Mouse (Mus musculus) cerebellum, adult 8-10 months (tissue): ENCODE data around the gene Pea15a.

Experiments
- DNase-seq: peaks from one replicate; pipeline ENCODE4 v3.0.0; 2022

Gene Pea15a

DNA sequence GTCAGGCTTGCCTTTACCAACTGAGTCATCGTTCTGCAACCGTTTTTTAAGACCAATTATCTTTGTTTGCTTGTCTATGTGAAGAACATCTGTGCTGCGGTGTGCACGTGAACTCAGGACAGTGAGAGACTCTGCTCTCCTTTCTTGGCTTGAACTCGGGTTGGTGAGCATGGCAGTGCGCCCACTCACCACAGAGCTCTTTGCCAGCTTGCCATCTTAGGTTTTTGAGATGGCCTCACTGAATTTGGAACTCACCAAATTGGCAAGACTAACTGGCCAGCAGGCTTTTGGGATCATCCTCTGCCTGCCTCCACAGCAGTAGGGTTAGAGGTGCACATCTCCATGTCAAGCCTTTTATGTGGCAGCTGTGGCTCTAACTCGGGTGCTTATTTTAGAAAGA is 28.8 kb downstream of the Pea15a start:
- no peak for DNase-seq

DNA sequence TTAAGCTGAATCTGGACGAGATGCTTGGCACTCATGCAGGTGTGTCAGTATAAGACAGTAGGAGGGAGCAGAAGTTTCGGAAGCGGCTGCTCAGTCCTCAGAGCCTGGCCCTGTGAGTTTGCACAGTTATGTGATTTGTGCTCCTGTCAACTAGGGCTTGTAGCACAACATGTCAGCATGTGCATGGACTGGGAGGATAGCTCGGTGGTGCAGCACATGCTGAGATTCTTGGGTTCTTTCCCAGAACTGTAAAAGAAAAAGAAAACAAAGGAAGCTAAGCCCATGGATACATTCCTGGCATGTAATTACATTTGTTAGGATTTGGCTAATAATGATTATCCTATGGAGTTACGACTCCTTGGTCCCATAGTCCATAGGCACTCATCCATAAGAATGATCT is 33.4 kb downstream of the Pea15a start:
- DNase-seq, result no peak

DNA sequence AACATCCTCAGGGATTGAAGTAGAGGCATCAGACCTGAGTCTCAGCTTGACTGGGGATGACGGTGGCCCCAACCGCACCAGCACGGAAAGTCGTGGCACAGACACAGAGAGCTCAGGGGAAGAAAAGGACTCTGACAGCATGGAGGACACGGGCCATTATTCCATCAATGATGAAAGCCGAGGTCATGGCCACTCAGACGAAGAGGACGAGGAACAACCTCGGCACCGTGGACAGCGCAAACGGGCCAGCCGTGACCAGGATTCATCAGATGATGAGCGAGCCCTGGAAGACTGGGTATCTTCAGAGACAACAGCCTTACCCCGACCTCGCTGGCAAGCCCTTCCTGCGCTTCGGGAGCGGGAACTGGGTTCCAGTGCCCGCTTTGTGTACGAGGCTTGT is 34.2 kb downstream of the Pea15a start:
- no peak for DNase-seq

DNA sequence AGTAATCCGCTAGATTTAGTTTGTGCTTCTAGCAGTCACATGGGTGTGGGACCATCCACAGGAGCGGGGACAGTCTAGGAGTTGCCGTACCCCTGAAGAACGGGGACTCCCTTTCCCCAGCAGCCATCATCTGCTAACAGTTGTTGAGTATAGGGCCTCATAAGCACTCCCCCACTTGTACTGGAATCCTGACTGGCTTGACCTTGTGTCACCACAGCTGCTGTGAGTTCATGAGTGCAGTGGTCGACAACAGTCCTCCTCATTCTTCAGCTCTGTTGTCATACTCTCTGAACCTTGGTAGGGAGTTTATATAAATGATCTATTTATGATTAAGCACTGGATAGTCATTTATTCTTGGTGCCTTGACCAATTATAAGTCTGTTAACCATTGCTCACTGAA is 36.8 kb downstream of the Pea15a start:
- DNase-seq, result no peak

DNA sequence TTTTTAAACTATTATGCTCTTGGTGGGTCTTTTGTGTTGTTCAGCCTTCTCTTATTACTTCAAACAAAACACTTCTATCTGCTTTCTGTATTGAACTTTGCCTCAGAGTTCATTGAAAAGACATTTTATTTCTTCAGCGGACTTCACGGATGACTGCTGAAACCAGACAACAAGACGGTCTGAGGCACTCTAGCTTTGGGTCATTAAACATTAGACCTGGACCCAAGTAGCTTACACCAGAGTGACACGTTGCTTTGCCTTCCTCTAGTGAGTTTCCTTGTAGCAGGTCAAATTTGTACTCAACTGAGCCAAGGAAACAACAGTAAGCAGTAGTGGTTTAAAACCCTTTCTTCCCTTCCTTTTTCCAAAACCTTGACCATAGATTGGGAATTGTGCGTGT is 38.7 kb downstream of the Pea15a start:
- DNase-seq, result no peak

DNA sequence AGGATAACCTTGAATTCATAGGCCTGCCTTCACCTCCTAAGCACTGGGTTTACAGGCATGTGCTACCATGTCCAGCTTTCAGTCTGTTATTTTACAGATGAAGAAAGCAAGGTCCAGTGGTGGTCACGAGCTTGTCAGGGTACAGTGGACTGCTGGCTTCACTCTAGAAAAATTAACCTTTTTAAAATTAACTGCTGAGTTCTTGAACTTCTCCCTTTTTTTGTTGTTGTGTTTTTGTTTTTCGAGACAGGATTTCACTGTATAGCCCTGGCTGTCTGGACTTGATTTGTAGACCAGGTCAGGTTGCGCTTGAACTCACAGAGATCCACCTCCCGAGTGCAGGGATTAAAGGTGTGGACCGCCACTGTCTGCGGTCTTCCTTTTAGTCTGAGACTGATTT is 43.6 kb downstream of the Pea15a start:
- DNase-seq, result no peak

DNA sequence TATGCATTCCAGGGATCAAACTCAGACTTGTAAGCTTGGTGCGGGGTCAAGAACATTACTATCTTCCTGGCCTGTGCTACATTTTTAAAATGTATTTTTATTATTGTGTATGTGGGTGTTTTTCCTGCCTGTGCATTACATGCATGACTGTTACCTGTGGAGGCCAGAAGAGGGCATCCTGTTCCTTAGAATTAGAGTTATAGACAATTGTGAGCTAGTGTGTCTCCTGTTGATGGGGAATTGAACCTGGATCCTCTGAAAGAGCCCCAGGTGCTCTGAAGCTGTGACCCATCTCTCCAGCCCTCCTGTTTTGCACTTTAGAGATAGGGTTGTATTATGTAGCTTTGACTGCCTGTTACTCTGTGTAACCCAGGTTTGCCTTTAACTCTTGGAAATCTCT is 44.6 kb downstream of the Pea15a start:
- peak; percentile 53 for DNase-seq

DNA sequence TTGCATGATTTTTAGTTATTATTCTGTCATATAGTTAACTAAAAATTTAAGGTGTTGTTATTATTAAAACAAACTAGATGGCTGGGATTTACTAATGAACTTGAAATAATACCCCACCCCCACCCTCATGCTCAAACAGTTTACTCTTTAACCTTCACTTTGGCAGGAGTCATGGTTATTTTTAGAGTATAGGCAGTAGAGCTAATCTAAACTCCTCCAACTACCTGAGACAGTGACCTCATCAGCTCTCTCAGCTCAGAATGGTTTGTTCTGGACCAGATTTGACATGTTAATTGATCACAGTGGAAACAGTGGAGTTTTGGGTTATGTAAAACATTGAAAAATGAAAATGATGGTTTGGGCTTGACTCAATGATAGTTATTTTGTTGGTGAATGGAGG is 46.1 kb downstream of the Pea15a start:
- DNase-seq, result no peak

DNA sequence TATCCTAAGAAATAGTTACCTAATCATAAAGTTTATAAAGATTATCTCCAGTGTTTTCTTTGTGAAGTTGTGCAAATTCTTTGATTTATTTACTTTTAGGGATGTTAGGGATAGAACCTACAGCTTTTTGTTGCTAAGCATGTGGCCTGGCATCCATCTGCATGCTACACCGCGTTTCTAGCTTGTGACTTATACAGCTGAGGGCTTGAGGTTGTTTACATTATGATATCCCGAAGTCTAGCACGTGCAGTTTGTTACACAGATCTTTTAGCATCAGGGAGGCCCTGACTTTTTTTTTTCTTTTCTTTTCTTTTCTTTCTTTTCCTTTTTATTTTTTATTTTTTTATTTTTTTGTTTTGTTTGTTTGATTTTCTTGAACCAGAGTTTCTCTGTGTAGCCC is 46.6 kb downstream of the Pea15a start:
- DNase-seq, result no peak

DNA sequence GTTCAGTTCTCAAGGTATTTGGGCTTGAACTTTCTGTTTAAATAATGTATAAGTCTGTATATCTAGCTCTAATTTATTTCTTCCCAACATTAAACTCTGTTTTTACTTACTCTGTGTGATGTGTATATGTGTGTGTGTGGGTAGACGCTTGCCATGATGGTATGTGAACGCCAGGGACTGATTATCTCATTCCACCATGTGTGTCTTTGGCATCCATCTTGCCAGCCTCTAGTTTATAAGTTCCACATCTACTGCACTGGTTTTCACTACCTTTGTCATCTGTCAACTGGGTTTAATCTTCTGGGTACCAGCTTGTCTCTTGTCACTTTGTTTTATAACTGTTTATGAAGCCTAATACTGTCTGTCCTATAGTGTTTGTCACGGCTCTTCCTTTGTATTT is 51.1 kb downstream of the Pea15a start:
- no peak for DNase-seq

DNA sequence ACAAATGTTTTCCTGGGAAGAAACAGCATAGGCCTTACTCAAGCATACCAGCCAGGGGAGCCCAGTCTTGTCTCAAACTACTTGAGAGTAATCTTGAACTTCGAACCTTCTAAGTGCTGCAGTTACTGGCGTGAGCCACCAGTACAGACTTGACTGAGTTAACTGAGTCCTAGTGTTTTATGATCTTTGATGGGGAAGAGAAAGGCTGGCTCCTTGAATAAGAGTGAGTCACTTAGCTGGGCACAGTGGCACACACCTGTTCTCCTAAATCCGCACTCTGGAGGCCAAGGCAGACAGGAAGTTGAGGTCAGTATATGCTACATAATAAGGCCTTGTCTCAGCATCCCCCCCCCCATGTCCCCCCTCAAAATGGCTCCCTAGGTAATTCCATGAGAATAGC is 52.1 kb downstream of the Pea15a start:
- DNase-seq, result no peak

DNA sequence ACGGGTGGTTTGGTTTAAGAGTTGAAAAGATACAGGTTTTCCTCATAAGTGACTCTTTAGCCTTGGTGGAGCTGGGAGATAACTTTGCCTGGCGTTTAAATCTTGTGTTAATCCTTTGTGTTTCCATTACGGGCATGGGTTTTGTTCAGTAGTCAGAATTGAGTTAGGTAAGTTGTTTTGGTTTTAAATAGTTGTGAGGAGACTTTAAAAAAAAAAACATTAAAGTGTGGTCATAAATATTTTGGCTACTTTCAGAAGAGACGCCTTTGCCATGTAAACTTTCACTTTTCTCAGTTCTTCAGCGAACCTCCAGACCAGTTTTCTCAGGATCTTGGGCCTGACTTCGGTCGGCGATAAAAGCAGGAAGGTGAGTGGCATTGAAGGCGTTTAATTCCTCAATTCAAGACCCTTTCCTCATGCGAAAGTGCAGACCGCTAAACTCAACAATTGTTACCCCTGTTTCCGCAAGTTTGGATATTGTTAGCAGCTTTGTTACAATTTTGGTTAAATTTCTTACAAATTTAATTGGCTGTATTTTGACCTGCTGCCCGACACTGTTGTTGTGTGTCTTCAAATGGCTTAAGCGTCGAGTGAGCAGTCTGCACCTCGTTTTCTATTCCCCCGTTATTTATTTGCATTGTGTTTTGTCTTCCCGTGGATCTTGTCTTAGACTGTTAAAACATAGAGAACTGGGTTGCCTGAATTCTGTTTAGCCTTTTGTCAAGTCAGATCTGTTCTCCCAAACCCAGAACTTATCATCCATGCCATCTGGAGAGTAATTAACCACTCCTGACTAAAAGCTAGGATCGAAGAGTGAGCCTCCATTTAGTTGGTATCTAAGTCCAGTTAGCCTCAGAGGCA is 57.4 kb downstream of the Pea15a start:
- DNase-seq, result no peak

DNA sequence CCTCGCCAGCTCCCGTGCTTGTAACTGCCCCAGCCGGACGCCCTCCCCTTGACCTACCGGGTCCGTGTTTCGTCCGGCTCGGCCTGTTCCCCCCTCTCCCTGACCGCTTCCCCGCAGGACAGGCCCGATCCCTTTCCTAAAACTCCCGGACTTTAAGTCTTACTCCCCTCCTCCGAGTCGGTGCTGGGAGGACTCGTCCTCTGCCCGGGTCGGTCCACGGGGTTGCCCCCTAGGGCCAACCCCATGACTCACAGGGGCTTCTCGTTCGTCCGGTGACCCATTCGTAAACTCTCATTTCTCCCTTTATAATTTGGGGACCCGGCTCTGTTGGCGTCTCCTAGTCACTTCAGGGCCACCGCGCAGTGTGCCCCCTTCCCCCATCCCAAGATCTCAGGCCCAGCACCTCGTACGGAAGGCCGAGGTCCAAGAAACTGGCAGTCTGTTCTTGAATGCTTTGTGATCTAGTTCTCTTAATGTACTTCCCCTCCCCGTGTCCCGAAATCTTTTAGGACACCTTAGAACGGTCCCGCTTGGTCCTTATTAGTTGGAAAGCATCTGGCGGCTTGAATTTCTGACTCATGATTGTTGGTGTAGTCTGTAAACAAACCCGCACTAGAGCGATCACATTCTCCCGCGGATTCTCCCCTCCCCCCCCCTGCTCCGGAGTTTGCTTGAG is 58.2 kb downstream of the Pea15a start:
- DNase-seq, result no peak

DNA sequence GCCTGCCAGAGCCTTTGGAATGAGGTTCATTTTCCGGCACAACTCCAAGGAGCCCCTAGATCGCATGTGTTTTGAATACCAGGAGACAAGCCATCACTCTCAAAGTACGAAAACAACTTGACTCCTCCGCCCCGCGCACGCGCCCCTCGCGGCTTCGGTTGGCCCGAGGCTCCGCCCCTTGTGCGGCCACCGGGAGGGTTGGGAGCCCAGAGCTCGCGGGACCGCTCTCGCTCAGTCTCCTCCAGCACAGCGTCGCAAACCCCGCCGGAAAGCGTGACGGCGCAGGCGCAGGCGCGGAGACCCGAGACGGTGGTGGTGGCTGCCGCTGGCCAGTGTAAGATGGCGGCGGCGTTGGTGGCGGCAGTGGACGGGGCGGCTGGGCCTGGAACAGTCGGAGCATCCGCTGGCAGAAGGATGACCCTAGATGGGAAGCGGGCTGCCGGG is 58.7 kb downstream of the Pea15a start, which contains the start of gene Dcaf8:
Dcaf8 (plus strand) TSS at position 250 of the 444 bp plus-strand sequence.
- DNase-seq, result peak; percentile 95
